Mouse (Mus musculus): Measurements from ENCODE around the gene Acsm5. TPM values are rescaled to one million over a fixed set of nuclear protein-coding genes. Genes with fewer than 3 reads are reported as not detected.
"Not testable (repeated sequence)": the region's sequence is repeated elsewhere in the genome, so short reads cannot be mapped to it uniquely, and the experiment has no call there.

Acsm5 gene
- polyA plus RNA-seq, 1 experiment from 2014 or later: 0.23 TPM

GRCm38 (mm10) chr7:119550471-119551222 is 31.4 kb downstream of the Acsm5 start:
- no peak for ATAC-seq (ENCODE audit: insufficient read depth)
- no peak overlapping the region for H3K27ac ChIP-seq (replicated peaks)
- no peaks in the 10 kb centered on the region for H3K27me3 ChIP-seq
- no peaks in the 10 kb centered on the region for H3K36me3 ChIP-seq (replicated peaks)
- no peaks in the 10 kb centered on the region for H3K9me3 ChIP-seq (replicated peaks)
- no peaks in the 10 kb centered on the region for H3K4me1 ChIP-seq (replicated peaks)
- H3K4me2 ChIP-seq: no peak overlapping the region
- H3K9ac ChIP-seq: no peak overlapping the region
- 52% methylated on average over 3 of the region's 3 CpGs for WGBS (ENCODE audit: insufficient replicate concordance)
- no peak overlapping the region for H3K4me3 ChIP-seq (replicated peaks)

- H3K9ac ChIP-seq: no peak within 1 kb of the TSS
- H3K27ac ChIP-seq (replicated peaks): no peak within 1 kb of the TSS
- no peaks in the 10 kb centered on the region for H3K36me3 ChIP-seq (replicated peaks)
- H3K9me3 ChIP-seq (replicated peaks): no peaks in the 10 kb centered on the region
- H3K4me1 ChIP-seq (replicated peaks): no peaks in the 10 kb centered on the region
- H3K4me2 ChIP-seq: no peak within 1 kb of the TSS
- no peaks in the 10 kb centered on the region for H3K27me3 ChIP-seq
- 64% methylated on average over 1 of the region's 1 CpGs for WGBS (ENCODE audit: insufficient replicate concordance)
- ATAC-seq (ENCODE audit: insufficient read depth): no peak
- no peak within 1 kb of the TSS for H3K4me3 ChIP-seq (replicated peaks)
Measured at GRCm38 (mm10) chr7:119554040-119554439, 34.8 kb downstream of the Acsm5 start, which contains the start of gene Acsm2. Acsm2 (plus strand) TSS chr7:119554340.

- Histone ChIP-seq H3K9ac (no peak overlapping the region), H3K9me3 (replicated peaks) (no peaks in the 10 kb centered on the region), H3K4me2 (no peak overlapping the region), H3K4me3 (replicated peaks) (no peak overlapping the region), H3K27me3 (no peaks in the 10 kb centered on the region), H3K4me1 (replicated peaks) (no peaks in the 10 kb centered on the region), H3K36me3 (replicated peaks) (no peaks in the 10 kb centered on the region), H3K27ac (replicated peaks) (no peak overlapping the region)
- ATAC-seq (ENCODE audit: insufficient read depth): no peak
- 53% methylated on average over 3 of the region's 3 CpGs for WGBS (ENCODE audit: insufficient replicate concordance)
Measured at GRCm38 (mm10) chr7:119559789-119560451, 40.7 kb downstream of the Acsm5 start.

- Histone ChIP-seq H3K27ac (replicated peaks) (no peak overlapping the region), H3K27me3 (no peaks in the 10 kb centered on the region), H3K4me2 (no peak overlapping the region), H3K4me3 (replicated peaks) (no peak overlapping the region), H3K36me3 (replicated peaks) (no peaks in the 10 kb centered on the region), H3K9me3 (replicated peaks) (no peaks in the 10 kb centered on the region), H3K9ac (no peak overlapping the region), H3K4me1 (replicated peaks) (no peaks in the 10 kb centered on the region)
- 58% methylated on average over 3 of the region's 3 CpGs for WGBS (ENCODE audit: insufficient replicate concordance)
- ATAC-seq (ENCODE audit: insufficient read depth): no peak
Measured at GRCm38 (mm10) chr7:119560452-119560835, 41.2 kb downstream of the Acsm5 start.

GRCm38 (mm10) chr7:119561441-119561840 is 42.2 kb downstream of the Acsm5 start:
- 36% methylated on average over 4 of the region's 4 CpGs for WGBS (ENCODE audit: insufficient replicate concordance)
- Histone ChIP-seq H3K36me3 (replicated peaks) (no peaks in the 10 kb centered on the region), H3K9me3 (replicated peaks) (no peaks in the 10 kb centered on the region), H3K9ac (no peak overlapping the region), H3K4me3 (replicated peaks) (no peak overlapping the region), H3K27ac (replicated peaks) (no peak overlapping the region), H3K4me1 (replicated peaks) (no peaks in the 10 kb centered on the region), H3K4me2 (no peak overlapping the region), H3K27me3 (no peaks in the 10 kb centered on the region)
- no peak for ATAC-seq (ENCODE audit: insufficient read depth)

- not testable (repeated sequence) for H3K9ac ChIP-seq; H3K4me3 ChIP-seq (replicated peaks); H3K27me3 ChIP-seq; H3K4me2 ChIP-seq; H3K4me1 ChIP-seq (replicated peaks); H3K36me3 ChIP-seq (replicated peaks); H3K27ac ChIP-seq (replicated peaks); ATAC-seq (ENCODE audit: insufficient read depth); H3K9me3 ChIP-seq (replicated peaks)
- 63% methylated on average over 2 of the region's 2 CpGs for WGBS (ENCODE audit: insufficient replicate concordance)
Measured at GRCm38 (mm10) chr7:119562476-119562875, 43.2 kb downstream of the Acsm5 start.

- WGBS (ENCODE audit: insufficient replicate concordance): 51% methylated on average over 3 of the region's 3 CpGs
- no peaks in the 10 kb centered on the region for H3K36me3 ChIP-seq (replicated peaks)
- no peak for ATAC-seq (ENCODE audit: insufficient read depth)
- H3K4me1 ChIP-seq (replicated peaks): no peaks in the 10 kb centered on the region
- no peak overlapping the region for H3K27ac ChIP-seq (replicated peaks)
- no peaks in the 10 kb centered on the region for H3K27me3 ChIP-seq
- no peaks in the 10 kb centered on the region for H3K9me3 ChIP-seq (replicated peaks)
- H3K9ac ChIP-seq: no peak overlapping the region
- no peak overlapping the region for H3K4me3 ChIP-seq (replicated peaks)
- no peak overlapping the region for H3K4me2 ChIP-seq
Measured at GRCm38 (mm10) chr7:119594530-119595107, 75.4 kb downstream of the Acsm5 start.

Other genes with a start within 250 kb of the Acsm5 start
- gene Gp2, start 60.2 kb upstream of the Acsm5 start, polyA plus RNA-seq (2015; fragmentation: Nextera tagmentation; extraction: Ambion mirVana): not detected in 2 replicates
- gene Umod, start 40.2 kb upstream of the Acsm5 start, polyA plus RNA-seq (2015; fragmentation: Nextera tagmentation; extraction: Ambion mirVana): not detected in 2 replicates
- gene Pdilt, start 4.0 kb downstream of the Acsm5 start, polyA plus RNA-seq (2015; fragmentation: Nextera tagmentation; extraction: Ambion mirVana): not detected in 2 replicates
- gene Acsm2, start 34.9 kb downstream of the Acsm5 start, polyA plus RNA-seq (2015; fragmentation: Nextera tagmentation; extraction: Ambion mirVana): not detected in 2 replicates
- 13.9 and 17.2 TPM in 2 replicates for gene Acsm1, start 87.6 kb downstream of the Acsm5 start, polyA plus RNA-seq (2015; fragmentation: Nextera tagmentation; extraction: Ambion mirVana)
- gene Acsm4, start 170.6 kb downstream of the Acsm5 start, polyA plus RNA-seq (2015; fragmentation: Nextera tagmentation; extraction: Ambion mirVana): not detected in 2 replicates
- 23.7 and 24.0 TPM in 2 replicates for gene Thumpd1, start 201.3 kb downstream of the Acsm5 start, polyA plus RNA-seq (2015; fragmentation: Nextera tagmentation; extraction: Ambion mirVana)
- gene Acsm3, start 241.5 kb downstream of the Acsm5 start, polyA plus RNA-seq (2015; fragmentation: Nextera tagmentation; extraction: Ambion mirVana): 3.2 and 5.4 TPM in 2 replicates